Mouse (Mus musculus) embryonic facial prominence, embryonic 15.5 days (tissue): ENCODE data around the gene Jaml. TPM values are rescaled to one million over a fixed set of nuclear protein-coding genes. Genes with fewer than 3 reads are reported as not detected.
A peak's percentile ranks its signal among the peaks of the same experiment; 100 is the strongest.

Experiments
- ATAC-seq: fragments of 200-750 bp; cut with Nextera tagmentation; 2 replicates; pipeline ENCODE4 v1.8.0; 2017; ENCODE audit warnings: low read depth, moderate TSS enrichment; ENCODE audit not compliant: insufficient number of reproducible peaks, low FRiP score, low TSS enrichment
- H3K27ac ChIP-seq: fragments of 300-500 bp; sonication (generic); replicated peaks from 2 replicates; pipeline ENCODE4 v1.5.1; 2015; ENCODE audit warnings: mild to moderate bottlenecking, inconsistent platforms
- H3K27me3 ChIP-seq: fragments of 300-500 bp; sonication (generic); 2 replicates; pipeline ENCODE4 v1.6.1; 2015; ENCODE audit warnings: inconsistent platforms
- H3K36me3 ChIP-seq: fragments of 300-500 bp; sonication (generic); 2 replicates; pipeline ENCODE4 v1.6.1; 2015; ENCODE audit warnings: mild to moderate bottlenecking, inconsistent platforms
- H3K4me1 ChIP-seq: fragments of 300-500 bp; sonication (generic); 2 replicates; pipeline ENCODE4 v1.6.1; 2015; ENCODE audit warnings: inconsistent platforms
- H3K4me2 ChIP-seq: fragments of 300-500 bp; sonication (generic); replicated peaks from 2 replicates; pipeline ENCODE4 v1.6.1; 2015; ENCODE audit warnings: mild to moderate bottlenecking, inconsistent platforms
- H3K4me3 ChIP-seq: fragments of 300-500 bp; sonication (generic); replicated peaks from 2 replicates; pipeline ENCODE4 v1.5.1; 2015; ENCODE audit warnings: mild to moderate bottlenecking, inconsistent platforms
- H3K9ac ChIP-seq: fragments of 300-500 bp; sonication (generic); 2 replicates; pipeline ENCODE4 v1.6.1; 2015; ENCODE audit warnings: inconsistent platforms
- H3K9me3 ChIP-seq: fragments of 300-500 bp; sonication (generic); replicated peaks from 2 replicates; pipeline ENCODE4 v1.6.1; 2016; ENCODE audit warnings: inconsistent platforms
- whole genome bisulfite sequencing: fragments of 180-500 bp; shearing (Covaris S2); methylation state at CpG from one replicate; pipeline ENCODE4 v1.1.7; 2015; 5-methylcytosine and 5-hydroxymethylcytosine counted together
- polyA plus RNA-seq: library from polyadenylated mRNA; unstranded; fragments of >200 nt; fragmentation: Nextera tagmentation; extraction: Ambion mirVana; gene quantifications from 2 replicates; pipeline ENCODE4 v1.2.1, GENCODE M21; 2015

Jaml gene
- polyA plus RNA-seq, 1 experiment from 2014 or later: 0.41 TPM

GRCm38 (mm10) chr9:45048511-45048910, 30.5 kb upstream of the Jaml start:
- H3K27ac ChIP-seq: no peak overlapping the region
- no peak overlapping the region for H3K9ac ChIP-seq
- no peak overlapping the region for H3K4me2 ChIP-seq
- peaks cover 13% of the 10 kb centered on the region for H3K27me3 ChIP-seq
- no peak for ATAC-seq
- H3K4me1 ChIP-seq: no peaks in the 10 kb centered on the region
- no peak overlapping the region for H3K4me3 ChIP-seq
- no peaks in the 10 kb centered on the region for H3K9me3 ChIP-seq
- WGBS: 33% methylated on average over 4 of the region's 4 CpGs
- H3K36me3 ChIP-seq: no peaks in the 10 kb centered on the region

GRCm38 (mm10) chr9:45049731-45050130, 29.3 kb upstream of the Jaml start:
- 77% methylated on average over 1 of the region's 1 CpGs for WGBS
- no peaks in the 10 kb centered on the region for H3K4me1 ChIP-seq

DNA sequence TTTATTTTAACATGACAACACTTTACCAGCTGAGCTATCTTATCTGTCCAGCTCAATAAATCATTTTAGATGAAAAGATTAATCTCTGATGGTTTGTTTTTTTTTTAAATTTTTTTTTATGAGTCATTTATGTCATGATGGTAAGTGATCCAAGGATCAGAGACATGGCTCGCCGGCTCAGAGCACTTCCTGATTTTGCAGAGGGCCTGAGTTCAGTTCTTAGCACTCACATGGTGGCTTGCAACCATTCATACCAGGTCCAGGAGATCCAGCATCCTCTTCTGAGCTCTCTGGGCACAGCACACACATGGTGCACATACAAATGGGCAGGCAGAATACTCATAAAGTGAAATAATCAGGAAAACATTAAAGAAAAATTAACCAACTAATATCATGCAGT, 28.7 kb upstream of the Jaml start:
- Histone ChIP-seq H3K27me3 (peaks cover 3% of the 10 kb centered on the region; the same call in 1 of the 2 replicates), H3K4me2 (no peak overlapping the region), H3K9me3 (no peaks in the 10 kb centered on the region), H3K4me3 (no peak overlapping the region), H3K4me1 (no peaks in the 10 kb centered on the region), H3K9ac (no peak overlapping the region), H3K27ac (no peak overlapping the region), H3K36me3 (no peaks in the 10 kb centered on the region)
- 86% methylated on average over 2 of the region's 2 CpGs for WGBS
- no peak for ATAC-seq

More at GRCm38 (mm10) chr9:45049731-45050130, 29.3 kb upstream of the Jaml start:
- H3K27me3 ChIP-seq: peaks cover 4% of the 10 kb centered on the region; the same call in 1 of the 2 replicates
- H3K9ac ChIP-seq: no peak overlapping the region
- H3K4me3 ChIP-seq: no peak overlapping the region
- H3K9me3 ChIP-seq: no peaks in the 10 kb centered on the region
- H3K27ac ChIP-seq: no peak overlapping the region
- H3K36me3 ChIP-seq: no peaks in the 10 kb centered on the region
- H3K4me2 ChIP-seq: no peak overlapping the region
- ATAC-seq: no peak

DNA sequence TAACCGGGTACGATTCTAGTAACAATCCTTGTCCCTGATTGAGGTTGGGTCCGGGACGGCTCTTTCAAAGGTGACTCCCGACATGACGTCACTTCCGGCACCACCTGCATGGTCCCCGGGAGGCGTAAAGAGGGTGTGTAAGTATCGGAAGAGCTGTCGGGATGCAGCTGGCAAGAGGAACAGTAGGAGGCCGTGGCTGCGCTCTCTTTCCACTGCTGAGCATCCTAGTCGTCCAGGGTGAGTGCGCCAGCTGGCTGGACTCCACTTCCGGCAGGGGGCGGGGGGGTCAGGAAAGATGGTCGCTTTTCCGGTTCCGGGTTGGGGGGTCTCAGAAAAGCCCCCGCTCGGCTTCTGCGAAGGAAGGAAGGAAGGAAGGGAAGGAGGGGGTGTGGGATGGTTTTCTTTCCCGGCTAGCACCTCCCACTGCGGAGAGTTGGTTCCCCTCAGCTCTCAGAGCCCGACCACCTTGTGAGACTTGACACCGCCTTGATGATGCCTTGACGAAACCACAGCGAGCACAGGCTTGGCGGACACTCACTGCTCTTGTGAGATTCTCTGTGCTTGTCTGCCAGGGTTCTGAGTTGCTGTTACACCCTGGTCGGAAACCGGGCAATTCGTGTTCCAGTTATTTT, 23.8 kb upstream of the Jaml start, which contains the start of gene Mpzl3:
TSS of gene Mpzl3 (plus strand) at position 105 of the 632 bp plus-strand sequence.
- Histone ChIP-seq H3K27me3 (peaks cover 16% of the 10 kb centered on the region; the same call in 1 of the 2 replicates), H3K36me3 (no peaks in the 10 kb centered on the region), H3K4me2 (peak within 1 kb of the TSS; percentile 78), H3K4me1 (no peaks in the 10 kb centered on the region), H3K9ac (peak within 1 kb of the TSS; percentile 42; the same call in 1 of the 2 replicates), H3K4me3 (peak within 1 kb of the TSS; percentile 80), H3K9me3 (no peaks in the 10 kb centered on the region), H3K27ac (peak within 1 kb of the TSS; percentile 99)
- under 1% methylated on average over 33 of the region's 33 CpGs for WGBS
- ATAC-seq: peak; percentile 89

DNA sequence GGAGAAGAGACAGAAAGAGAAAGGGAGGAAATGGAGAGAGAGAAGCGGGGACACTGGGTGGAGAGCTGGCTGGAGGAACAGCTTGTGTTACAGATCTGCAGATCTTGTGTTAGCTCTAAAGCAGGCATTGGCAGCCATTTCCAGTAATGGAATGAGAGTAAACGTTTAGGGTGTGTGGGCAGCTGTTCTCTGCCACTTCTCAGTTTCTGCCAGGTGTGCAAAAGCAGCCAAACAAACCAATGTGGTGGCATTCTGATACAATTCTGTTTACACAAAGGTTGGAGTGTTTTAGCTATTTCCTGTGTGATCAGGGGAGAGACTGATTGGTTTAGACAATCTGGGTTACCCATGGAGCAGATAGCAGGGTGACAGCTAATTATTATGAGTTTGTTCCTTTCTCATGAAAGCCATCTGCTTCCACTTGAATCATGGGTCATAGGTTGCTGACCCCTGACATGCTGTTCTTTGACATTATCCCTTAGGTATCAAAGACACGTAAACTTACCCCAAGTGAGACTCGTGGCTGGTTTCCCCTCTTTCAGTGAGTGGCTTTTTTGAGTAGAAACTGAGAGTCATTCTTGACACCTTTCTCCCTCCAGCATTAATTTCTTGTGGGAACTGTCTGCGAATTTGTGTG, 20.6 kb upstream of the Jaml start:
- H3K4me2 ChIP-seq: no peak overlapping the region
- no peak for ATAC-seq
- H3K4me3 ChIP-seq: no peak overlapping the region
- no peak overlapping the region for H3K27ac ChIP-seq
- peaks cover 13% of the 10 kb centered on the region; the same call in 1 of the 2 replicates for H3K27me3 ChIP-seq
- no peaks in the 10 kb centered on the region for H3K4me1 ChIP-seq
- H3K9ac ChIP-seq: no peak overlapping the region
- H3K36me3 ChIP-seq: no peaks in the 10 kb centered on the region
- no peaks in the 10 kb centered on the region for H3K9me3 ChIP-seq
- 15% methylated on average over 5 of the region's 5 CpGs for WGBS

GRCm38 (mm10) chr9:45060151-45060550, 18.8 kb upstream of the Jaml start:
- Histone ChIP-seq H3K9ac (no peak overlapping the region), H3K9me3 (no peaks in the 10 kb centered on the region), H3K27ac (no peak overlapping the region), H3K4me2 (no peak overlapping the region), H3K36me3 (no peaks in the 10 kb centered on the region), H3K4me1 (no peaks in the 10 kb centered on the region), H3K27me3 (peaks cover 13% of the 10 kb centered on the region; the same call in 1 of the 2 replicates), H3K4me3 (no peak overlapping the region)
- WGBS: 30% methylated on average over 7 of the region's 7 CpGs
- ATAC-seq: no peak

GRCm38 (mm10) chr9:45062677-45063076, 16.3 kb upstream of the Jaml start:
- 60% methylated on average over 3 of the region's 3 CpGs for WGBS
- no peaks in the 10 kb centered on the region for H3K9me3 ChIP-seq
- ATAC-seq: no peak
- no peak overlapping the region for H3K9ac ChIP-seq
- H3K36me3 ChIP-seq: no peaks in the 10 kb centered on the region
- H3K4me3 ChIP-seq: no peak overlapping the region
- H3K27ac ChIP-seq: no peak overlapping the region
- H3K4me2 ChIP-seq: no peak overlapping the region
- H3K27me3 ChIP-seq: peaks cover 5% of the 10 kb centered on the region; the same call in 1 of the 2 replicates
- no peaks in the 10 kb centered on the region for H3K4me1 ChIP-seq

DNA sequence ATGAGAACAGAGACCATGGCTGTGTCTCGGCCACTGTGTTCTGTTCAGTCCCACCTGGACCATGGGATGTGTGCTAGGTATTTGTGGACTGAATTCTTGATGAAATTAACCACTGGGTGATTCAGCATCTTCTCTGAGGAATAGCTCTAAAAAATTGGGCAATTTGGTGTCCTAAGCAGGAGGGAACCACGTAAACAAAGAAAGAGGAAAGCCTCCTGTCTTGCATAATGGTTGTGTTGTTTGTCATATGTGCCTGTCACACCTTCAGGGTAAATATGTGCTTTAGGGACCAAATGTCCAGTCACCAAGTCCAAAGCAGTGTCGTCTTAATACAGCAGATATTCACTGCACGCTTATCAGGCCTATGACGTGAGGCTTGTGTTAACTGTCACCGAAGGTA, 14.6 kb upstream of the Jaml start:
- Histone ChIP-seq H3K4me2 (no peak overlapping the region), H3K36me3 (no peaks in the 10 kb centered on the region), H3K4me3 (no peak overlapping the region), H3K27ac (no peak overlapping the region), H3K4me1 (no peaks in the 10 kb centered on the region), H3K9ac (no peak overlapping the region), H3K9me3 (no peaks in the 10 kb centered on the region), H3K27me3 (no peaks in the 10 kb centered on the region; the same call in 1 of the 2 replicates)
- no peak for ATAC-seq
- WGBS: 72% methylated on average over 6 of the region's 6 CpGs

DNA sequence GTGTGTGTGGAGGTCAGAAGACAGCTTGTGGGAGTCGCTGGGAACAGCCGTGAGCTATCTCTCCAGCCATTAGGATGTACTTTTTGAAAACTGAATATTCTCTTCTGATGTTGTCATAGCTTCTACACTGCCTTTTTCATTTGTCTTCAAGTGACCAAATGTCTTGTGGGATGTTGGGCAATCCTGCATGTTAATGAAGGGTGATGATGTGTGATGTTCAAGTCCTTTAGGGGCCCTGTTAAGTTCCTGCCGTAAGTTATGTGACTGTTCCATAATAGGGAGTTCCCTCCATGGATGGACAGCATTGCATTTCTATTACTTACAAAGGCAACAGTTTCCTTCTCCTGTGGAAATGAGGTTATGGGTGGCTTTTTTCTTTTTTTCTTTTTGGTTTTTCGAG, 12.2 kb upstream of the Jaml start:
- no peak overlapping the region for H3K4me2 ChIP-seq
- no peaks in the 10 kb centered on the region for H3K27me3 ChIP-seq
- no peaks in the 10 kb centered on the region for H3K36me3 ChIP-seq
- H3K27ac ChIP-seq: no peak overlapping the region
- no peaks in the 10 kb centered on the region for H3K4me1 ChIP-seq
- no peaks in the 10 kb centered on the region for H3K9me3 ChIP-seq
- ATAC-seq: no peak
- H3K4me3 ChIP-seq: no peak overlapping the region
- 76% methylated on average over 4 of the region's 4 CpGs for WGBS
- H3K9ac ChIP-seq: no peak overlapping the region

GRCm38 (mm10) chr9:45071800-45072199, 7.2 kb upstream of the Jaml start:
- ATAC-seq: no peak
- WGBS: 47% methylated on average over 3 of the region's 3 CpGs

GRCm38 (mm10) chr9:45077859-45078258, 1.1 kb upstream of the Jaml start:
- Histone ChIP-seq H3K27ac (no peak overlapping the region), H3K9ac (no peak overlapping the region), H3K4me1 (no peaks in the 10 kb centered on the region), H3K27me3 (no peaks in the 10 kb centered on the region; the same call in 1 of the 2 replicates), H3K9me3 (no peaks in the 10 kb centered on the region), H3K36me3 (no peaks in the 10 kb centered on the region), H3K4me3 (no peak overlapping the region), H3K4me2 (no peak overlapping the region)
- 69% methylated on average over 3 of the region's 3 CpGs for WGBS
- ATAC-seq: no peak

More at GRCm38 (mm10) chr9:45071800-45072199, 7.2 kb upstream of the Jaml start:
- H3K4me2 ChIP-seq: no peak overlapping the region
- no peak overlapping the region for H3K9ac ChIP-seq
- H3K9me3 ChIP-seq: no peaks in the 10 kb centered on the region
- no peaks in the 10 kb centered on the region for H3K27me3 ChIP-seq
- H3K4me1 ChIP-seq: no peaks in the 10 kb centered on the region
- no peaks in the 10 kb centered on the region for H3K36me3 ChIP-seq
- H3K4me3 ChIP-seq: no peak overlapping the region
- H3K27ac ChIP-seq: no peak overlapping the region
